Mouse (Mus musculus) heart, embryonic 12.5 days (tissue): ENCODE results near the gene B4galnt2. TPM values are rescaled to one million over a fixed set of nuclear protein-coding genes. Genes with fewer than 3 reads are reported as not detected.
"Not testable (repeated sequence)": the region's sequence is repeated elsewhere in the genome, so short reads cannot be mapped to it uniquely, and the experiment has no call there.

ENCODE experiments used
- ATAC-seq: fragments of 200-750 bp; cut with Nextera tagmentation; 2 replicates; pipeline ENCODE4 v1.8.0; 2017; ENCODE audit warnings: moderate TSS enrichment, moderate library complexity; ENCODE audit not compliant: insufficient number of reproducible peaks, low FRiP score
- H3K27ac ChIP-seq: fragments of 300-500 bp; sonication (generic); 2 replicates; pipeline ENCODE4 v1.5.1; 2016; ENCODE audit warnings: mild to moderate bottlenecking, moderate library complexity; ENCODE audit not compliant: poor library complexity, severe bottlenecking
- H3K27me3 ChIP-seq: fragments of 300-500 bp; sonication (generic); replicated peaks from 2 replicates; pipeline ENCODE4 v1.6.1; 2016; ENCODE audit warnings: mild to moderate bottlenecking, moderate library complexity
- H3K36me3 ChIP-seq: fragments of 300-500 bp; sonication (generic); 2 replicates; pipeline ENCODE4 v1.6.1; 2016; ENCODE audit warnings: mild to moderate bottlenecking, moderate library complexity
- H3K4me1 ChIP-seq: fragments of 300-500 bp; sonication (generic); replicated peaks from 2 replicates; pipeline ENCODE4 v1.6.1; 2016; ENCODE audit warnings: mild to moderate bottlenecking
- H3K4me2 ChIP-seq: fragments of 300-500 bp; sonication (generic); 2 replicates; pipeline ENCODE4 v1.6.1; 2016; ENCODE audit warnings: mild to moderate bottlenecking, moderate library complexity
- H3K4me3 ChIP-seq: fragments of 300-500 bp; sonication (generic); 2 replicates; pipeline ENCODE4 v1.5.1; 2016; ENCODE audit warnings: mild to moderate bottlenecking
- H3K9ac ChIP-seq: fragments of 300-500 bp; sonication (generic); 2 replicates; pipeline ENCODE4 v1.6.1; 2016; ENCODE audit warnings: mild to moderate bottlenecking, moderate library complexity
- H3K9me3 ChIP-seq: fragments of 300-500 bp; sonication (generic); replicated peaks from 2 replicates; pipeline ENCODE4 v1.6.1; 2016; ENCODE audit warnings: mild to moderate bottlenecking, moderate library complexity
- WGBS: fragments of 180-500 bp; shearing (Covaris S2); methylation state at CpG from one replicate; pipeline ENCODE4 v1.1.7; 2016; 5-methylcytosine and 5-hydroxymethylcytosine counted together
- polyA plus RNA-seq: library from polyadenylated mRNA; unstranded; fragments of >200 nt; fragmentation: Nextera tagmentation; extraction: Ambion mirVana; gene quantifications from 2 replicates; pipeline ENCODE4 v1.2.1, GENCODE M21; 2016

B4galnt2 gene
- polyA plus RNA-seq, 1 experiment from 2014 or later = 0.13 TPM

- WGBS = 88% methylated on average over 5 of the region's 5 CpGs
- Histone ChIP-seq H3K4me1 (no peaks in the 10 kb centered on the region), H3K4me3 (no peak overlapping the region), H3K27me3 (peaks cover 13% of the 10 kb centered on the region), H3K9ac (no peak overlapping the region), H3K27ac (no peak overlapping the region), H3K4me2 (no peak overlapping the region), H3K36me3 (no peaks in the 10 kb centered on the region), H3K9me3 (peaks cover 11% of the 10 kb centered on the region)
- no peak for ATAC-seq
These were observed 11.3 kb upstream of the B4galnt2 start for GRCm38 (mm10) chr11:95925976-95926375.

GRCm38 (mm10) chr11:95924215-95924614 is 9.5 kb upstream of the B4galnt2 start:
- H3K4me2 ChIP-seq = no peak overlapping the region
- peaks cover 11% of the 10 kb centered on the region for H3K9me3 ChIP-seq
- no peaks in the 10 kb centered on the region for H3K36me3 ChIP-seq
- no peak for ATAC-seq
- WGBS = 28% methylated on average over 2 of the region's 2 CpGs
- peaks cover 17% of the 10 kb centered on the region for H3K27me3 ChIP-seq
- H3K4me1 ChIP-seq = no peaks in the 10 kb centered on the region
- no peak overlapping the region for H3K9ac ChIP-seq
- no peak overlapping the region for H3K27ac ChIP-seq
- no peak overlapping the region for H3K4me3 ChIP-seq

DNA sequence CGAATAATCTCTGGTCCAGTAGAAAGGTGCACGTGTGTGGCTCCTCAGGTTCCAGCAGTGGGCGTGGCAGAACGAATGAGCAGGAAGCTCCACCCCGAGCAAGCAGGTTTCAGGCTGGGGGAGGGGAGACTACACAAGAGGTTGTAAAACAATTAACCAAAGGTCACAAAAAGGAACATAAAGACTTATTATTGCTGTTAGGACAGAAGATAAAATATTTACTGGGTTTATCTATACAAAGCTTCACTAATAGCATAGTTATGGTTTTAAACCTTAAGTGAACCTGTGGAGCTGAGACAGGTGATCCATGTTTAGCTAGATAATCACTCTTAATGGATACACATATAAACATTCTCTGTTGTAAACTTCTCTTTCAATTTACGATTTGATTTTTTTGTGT is 8.8 kb upstream of the B4galnt2 start:
- not testable (repeated sequence) for H3K27ac ChIP-seq, ATAC-seq, H3K4me1 ChIP-seq, H3K4me3 ChIP-seq, H3K4me2 ChIP-seq, H3K36me3 ChIP-seq, H3K9ac ChIP-seq
- WGBS = 3% methylated on average over 4 of the region's 6 CpGs
- Histone ChIP-seq H3K27me3 (peaks cover 22% of the 10 kb centered on the region), H3K9me3 (peaks cover 11% of the 10 kb centered on the region)

DNA sequence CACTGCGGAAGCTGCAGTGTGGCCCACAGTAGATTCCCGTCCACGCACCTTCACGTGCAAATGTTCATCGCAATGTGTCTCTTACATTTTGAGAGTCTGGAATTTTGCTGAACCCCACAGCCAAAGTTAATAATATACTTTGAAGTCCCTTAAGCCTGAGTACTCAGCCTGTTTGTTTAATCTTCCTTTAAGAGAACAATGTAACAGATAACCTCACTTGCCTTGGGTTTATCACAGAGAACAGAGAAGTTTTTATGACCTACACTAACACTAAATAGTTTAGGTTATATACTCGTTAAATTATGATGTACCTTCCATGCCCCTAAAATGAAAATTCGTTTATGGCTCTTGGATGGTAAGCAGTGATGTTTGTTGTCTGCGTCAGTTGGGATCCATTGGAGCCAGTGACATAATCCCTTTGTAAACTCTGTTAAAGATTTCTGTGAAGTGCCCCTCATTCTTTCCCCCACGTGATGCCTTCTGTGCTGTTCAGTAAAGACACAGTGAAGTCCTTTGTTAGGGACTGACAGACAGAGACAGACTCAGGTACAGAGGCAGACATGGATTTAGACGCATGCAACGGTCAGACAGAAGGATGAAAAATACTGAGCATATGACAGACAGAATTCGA is 7.4 kb upstream of the B4galnt2 start:
- H3K4me3 ChIP-seq = no peak overlapping the region
- 65% methylated on average over 12 of the region's 12 CpGs for WGBS
- no peak for ATAC-seq
- no peak overlapping the region for H3K27ac ChIP-seq
- H3K9me3 ChIP-seq = peaks cover 5% of the 10 kb centered on the region
- no peaks in the 10 kb centered on the region for H3K4me1 ChIP-seq
- peaks cover 33% of the 10 kb centered on the region for H3K27me3 ChIP-seq
- H3K36me3 ChIP-seq = no peaks in the 10 kb centered on the region
- H3K9ac ChIP-seq = no peak overlapping the region
- H3K4me2 ChIP-seq = no peak overlapping the region

GRCm38 (mm10) chr11:95916426-95916825 is 1.7 kb upstream of the B4galnt2 start:
- Histone ChIP-seq H3K4me2 (no peak overlapping the region), H3K36me3 (no peaks in the 10 kb centered on the region), H3K27me3 (peaks cover 68% of the 10 kb centered on the region), H3K9me3 (no peaks in the 10 kb centered on the region), H3K9ac (no peak overlapping the region), H3K27ac (no peak overlapping the region), H3K4me3 (no peak overlapping the region), H3K4me1 (peaks cover 19% of the 10 kb centered on the region)
- ATAC-seq = no peak
- WGBS = 7% methylated on average over 5 of the region's 5 CpGs

DNA sequence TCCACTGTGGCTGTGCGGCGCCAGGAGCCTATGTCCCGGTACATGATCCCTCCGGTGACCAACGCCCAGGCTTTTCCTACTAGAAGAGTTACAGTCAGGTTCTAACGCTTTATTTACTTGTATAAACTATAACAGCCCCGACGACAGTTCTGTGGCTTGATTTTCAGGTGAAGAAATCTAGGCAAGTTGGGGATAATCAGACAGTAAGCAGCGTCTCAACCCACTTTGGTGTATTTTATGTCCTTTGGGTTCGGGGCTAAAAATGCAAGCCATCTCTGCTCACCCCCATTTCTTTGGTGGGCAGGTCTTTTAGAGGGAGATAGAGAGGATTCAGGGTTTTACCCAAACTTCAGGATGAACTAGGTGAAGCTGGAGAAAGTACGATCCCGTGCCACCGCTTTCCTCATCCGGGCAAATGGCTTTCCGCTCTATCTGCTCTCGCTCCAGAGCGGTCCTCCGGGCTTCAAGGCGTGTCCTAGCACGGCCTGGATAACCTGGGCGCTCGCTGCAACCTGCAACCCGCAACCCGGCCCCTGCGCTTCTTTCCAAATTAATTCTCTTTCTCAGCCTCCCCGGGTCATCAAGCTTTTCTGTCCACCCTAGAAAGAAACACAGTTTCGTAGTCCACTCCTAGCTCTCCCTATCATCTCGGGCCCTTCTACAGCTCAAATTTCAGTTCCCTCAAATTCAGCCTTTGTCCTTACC is 467 bp upstream of the B4galnt2 start:
- H3K9ac ChIP-seq = no peak overlapping the region
- peak overlapping the region; percentile 40 for H3K4me3 ChIP-seq
- peak overlapping the region; percentile 64 for H3K4me2 ChIP-seq
- 2% methylated on average over 28 of the region's 28 CpGs for WGBS
- no peaks in the 10 kb centered on the region for H3K9me3 ChIP-seq
- no peak for ATAC-seq
- peaks cover 19% of the 10 kb centered on the region for H3K4me1 ChIP-seq
- no peaks in the 10 kb centered on the region for H3K36me3 ChIP-seq
- H3K27me3 ChIP-seq = peaks cover 68% of the 10 kb centered on the region
- no peak overlapping the region for H3K27ac ChIP-seq

- no peak overlapping the region for H3K27ac ChIP-seq
- peak overlapping the region; percentile 64 for H3K4me2 ChIP-seq
- WGBS = 3% methylated on average over 14 of the region's 14 CpGs
- no peaks in the 10 kb centered on the region for H3K9me3 ChIP-seq
- peak overlapping the region; percentile 40 for H3K4me3 ChIP-seq
- H3K4me1 ChIP-seq = peaks cover 19% of the 10 kb centered on the region
- ATAC-seq = no peak
- no peak overlapping the region for H3K9ac ChIP-seq
- H3K36me3 ChIP-seq = no peaks in the 10 kb centered on the region
- peaks cover 67% of the 10 kb centered on the region for H3K27me3 ChIP-seq
These were observed 628 bp downstream of the B4galnt2 start for GRCm38 (mm10) chr11:95913959-95914566.

- ATAC-seq = no peak
- H3K27ac ChIP-seq = no peak overlapping the region
- no peak overlapping the region for H3K9ac ChIP-seq
- no peaks in the 10 kb centered on the region for H3K36me3 ChIP-seq
- no peak overlapping the region for H3K4me2 ChIP-seq
- peaks cover 51% of the 10 kb centered on the region for H3K27me3 ChIP-seq
- 24% methylated on average over 7 of the region's 7 CpGs for WGBS
- peaks cover 19% of the 10 kb centered on the region for H3K4me1 ChIP-seq
- no peak overlapping the region for H3K4me3 ChIP-seq
- H3K9me3 ChIP-seq = no peaks in the 10 kb centered on the region
These were observed 3.1 kb downstream of the B4galnt2 start for GRCm38 (mm10) chr11:95911579-95911978.

GRCm38 (mm10) chr11:95907805-95908524 is 6.7 kb downstream of the B4galnt2 start:
- WGBS = 83% methylated on average over 5 of the region's 5 CpGs
- Histone ChIP-seq H3K9ac (no peak overlapping the region), H3K27ac (no peak overlapping the region), H3K4me2 (no peak overlapping the region), H3K4me3 (no peak overlapping the region), H3K4me1 (no peaks in the 10 kb centered on the region), H3K36me3 (no peaks in the 10 kb centered on the region), H3K27me3 (peaks cover 17% of the 10 kb centered on the region), H3K9me3 (no peaks in the 10 kb centered on the region)
- no peak for ATAC-seq

- no peak overlapping the region for H3K9ac ChIP-seq
- no peak for ATAC-seq
- no peaks in the 10 kb centered on the region for H3K4me1 ChIP-seq
- 63% methylated on average over 2 of the region's 2 CpGs for WGBS
- no peaks in the 10 kb centered on the region for H3K36me3 ChIP-seq
- H3K4me3 ChIP-seq = no peak overlapping the region
- no peak overlapping the region for H3K4me2 ChIP-seq
- H3K9me3 ChIP-seq = no peaks in the 10 kb centered on the region
- no peak overlapping the region for H3K27ac ChIP-seq
- H3K27me3 ChIP-seq = peaks cover 4% of the 10 kb centered on the region; the same call in 1 of the 2 replicates
These were observed 10.4 kb downstream of the B4galnt2 start for GRCm38 (mm10) chr11:95904290-95904689.
